Mouse (Mus musculus): ENCODE data around the gene D17H6S53E. TPM values are rescaled to one million over a fixed set of nuclear protein-coding genes. Genes with fewer than 3 reads are reported as not detected.

Gene D17H6S53E
- polyA plus RNA-seq, 1 experiment from 2014 or later = 14.4 TPM

DNA sequence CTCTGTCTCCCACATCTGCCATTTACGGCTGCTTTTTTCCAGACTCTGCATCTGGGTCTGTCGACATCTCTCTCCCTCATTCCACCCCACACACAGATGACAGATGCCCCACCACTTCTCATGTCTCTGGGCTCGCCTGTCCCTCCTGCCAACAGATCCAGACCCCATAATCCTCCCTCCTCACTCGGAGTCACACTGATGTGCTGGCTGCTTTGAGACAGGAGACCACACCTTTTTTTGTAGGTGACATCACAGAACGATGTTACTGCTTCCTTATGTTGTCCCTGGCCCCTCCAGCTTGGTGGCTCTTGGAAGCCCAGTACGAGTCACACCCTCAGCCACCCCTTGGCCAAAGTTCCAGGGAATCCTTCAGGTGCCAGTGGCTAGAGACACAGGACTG lies 45.9 kb upstream of the D17H6S53E start:
- 0 out of 2 replicates have a peak overlapping the region, but pooled peaks have one; percentile 8 for H3K27ac ChIP-seq (replicated peaks)
- H3K4me2 ChIP-seq (replicated peaks; ENCODE audit: low read depth) = peak overlapping the region; percentile 11; the same call in 1 of the 2 replicates
- no peaks in the 10 kb centered on the region for H3K9me3 ChIP-seq (ENCODE audit: control insufficient read depth, low read length)
- no peaks in the 10 kb centered on the region for H3K27me3 ChIP-seq (ENCODE audit: control insufficient read depth, insufficient read depth, low read length)
- no peak for TF ChIP-seq EP300 (optimal IDR thresholded peaks at IDR 0.05)
- no peak for TF ChIP-seq CTCF (IDR thresholded peaks at IDR 0.05; ENCODE audit: low read depth)
- ATAC-seq (ENCODE audit: low FRiP score, low TSS enrichment) = no peak
- no peak overlapping the region for H3K9ac ChIP-seq (ENCODE audit: low read length)
- no peaks in the 10 kb centered on the region; the same call in 1 of the 2 replicates for H3K4me1 ChIP-seq (replicated peaks; ENCODE audit: control insufficient read depth, insufficient read depth)
- DNase-seq (ENCODE audit: low spot score) = no peak
- H3K36me3 ChIP-seq (ENCODE audit: control insufficient read depth, insufficient read depth, low read length) = no peaks in the 10 kb centered on the region
- no peak overlapping the region for H3K4me3 ChIP-seq (ENCODE audit: low read depth, low read length)
- 46% methylated on average over 6 of the region's 6 CpGs for WGBS

DNA sequence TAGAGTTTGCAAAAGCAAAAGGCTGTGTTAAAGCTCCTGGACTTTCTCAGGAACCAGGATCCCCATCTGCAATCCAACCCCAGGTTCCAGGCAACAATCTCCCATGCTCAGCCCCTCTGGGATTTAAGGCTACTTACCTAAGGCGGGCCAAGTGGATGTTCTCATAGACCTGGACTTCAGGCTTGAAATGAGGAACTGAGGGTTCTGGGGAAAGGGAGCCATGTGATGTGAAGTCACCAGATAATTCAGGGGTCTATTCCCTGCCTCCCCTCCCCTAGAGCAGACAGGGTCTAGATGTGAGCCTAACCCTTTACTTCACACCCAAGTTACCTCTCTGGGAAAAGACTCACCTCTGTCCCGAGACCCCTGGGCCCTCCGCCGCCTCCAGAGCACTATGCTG lies 45.5 kb upstream of the D17H6S53E start:
- Histone ChIP-seq H3K27me3 (ENCODE audit: control insufficient read depth, insufficient read depth, low read length) (no peaks in the 10 kb centered on the region), H3K4me3 (ENCODE audit: low read depth, low read length) (no peak overlapping the region), H3K36me3 (ENCODE audit: control insufficient read depth, insufficient read depth, low read length) (no peaks in the 10 kb centered on the region), H3K9ac (ENCODE audit: low read length) (no peak overlapping the region), H3K9me3 (ENCODE audit: control insufficient read depth, low read length) (no peaks in the 10 kb centered on the region), H3K4me1 (replicated peaks; ENCODE audit: control insufficient read depth, insufficient read depth) (no peaks in the 10 kb centered on the region; the same call in 1 of the 2 replicates), H3K4me2 (replicated peaks; ENCODE audit: low read depth) (no peak overlapping the region), H3K27ac (replicated peaks) (no peak overlapping the region)
- ATAC-seq (ENCODE audit: low FRiP score, low TSS enrichment) (no peak), DNase-seq (ENCODE audit: low spot score) (no peak)
- TF ChIP-seq EP300 (optimal IDR thresholded peaks at IDR 0.05) = no peak
- 85% methylated on average over 4 of the region's 4 CpGs for WGBS

- ATAC-seq (ENCODE audit: low FRiP score, low TSS enrichment) = no peak
- Histone ChIP-seq H3K9ac (ENCODE audit: low read length) (no peak overlapping the region), H3K4me1 (replicated peaks; ENCODE audit: control insufficient read depth, insufficient read depth) (no peaks in the 10 kb centered on the region; the same call in 1 of the 2 replicates), H3K27me3 (ENCODE audit: control insufficient read depth, insufficient read depth, low read length) (no peaks in the 10 kb centered on the region), H3K36me3 (ENCODE audit: control insufficient read depth, insufficient read depth, low read length) (no peaks in the 10 kb centered on the region), H3K9me3 (ENCODE audit: control insufficient read depth, low read length) (no peaks in the 10 kb centered on the region), H3K4me3 (ENCODE audit: low read depth, low read length) (no peak overlapping the region), H3K4me2 (replicated peaks; ENCODE audit: low read depth) (no peak overlapping the region), H3K27ac (replicated peaks) (no peak overlapping the region)
- no peak for TF ChIP-seq EP300 (optimal IDR thresholded peaks at IDR 0.05)
- no peak for TF ChIP-seq CTCF (IDR thresholded peaks at IDR 0.05; ENCODE audit: low read depth)
- 87% methylated on average over 16 of the region's 16 CpGs for WGBS
- DNase-seq (ENCODE audit: low spot score) = no peak
Measured at GRCm38 (mm10) chr17:35082841-35083576, 43.2 kb upstream of the D17H6S53E start.

DNA sequence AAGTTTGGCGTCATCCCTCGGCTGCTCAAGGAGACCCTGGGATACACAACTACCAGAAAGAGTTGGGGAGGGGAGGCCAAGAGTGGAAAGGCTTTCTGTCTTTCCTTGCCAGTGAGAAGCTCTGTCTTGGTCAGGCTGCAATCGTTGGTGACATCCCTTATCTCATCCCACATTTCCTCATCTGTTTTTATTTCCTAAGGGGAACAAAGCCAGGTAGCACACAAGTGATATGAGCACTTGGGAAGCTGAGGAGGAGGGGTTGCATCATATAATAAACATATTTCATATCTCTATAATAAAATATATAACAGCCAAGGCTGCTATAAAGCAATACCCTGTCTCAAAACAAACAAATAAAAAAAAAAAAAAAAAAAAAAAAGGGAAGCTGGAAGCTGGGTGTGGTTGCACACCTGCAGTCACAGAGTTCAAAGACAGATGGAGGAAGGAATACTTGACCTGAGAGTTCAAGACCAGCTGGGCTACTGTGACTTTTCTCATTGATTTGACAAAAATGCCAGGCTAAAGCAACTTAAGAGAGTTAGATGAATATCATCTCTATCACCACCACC lies 42.2 kb upstream of the D17H6S53E start:
- DNase-seq (ENCODE audit: low spot score) = no peak
- 78% methylated on average over 3 of the region's 3 CpGs for WGBS
- no peak overlapping the region for H3K9ac ChIP-seq (ENCODE audit: low read length)
- no peaks in the 10 kb centered on the region for H3K36me3 ChIP-seq (ENCODE audit: control insufficient read depth, insufficient read depth, low read length)
- H3K27me3 ChIP-seq (ENCODE audit: control insufficient read depth, insufficient read depth, low read length) = no peaks in the 10 kb centered on the region
- no peak overlapping the region for H3K4me3 ChIP-seq (ENCODE audit: low read depth, low read length)
- ATAC-seq (ENCODE audit: low FRiP score, low TSS enrichment) = no peak
- H3K9me3 ChIP-seq (ENCODE audit: control insufficient read depth, low read length) = no peaks in the 10 kb centered on the region
- no peak overlapping the region for H3K4me2 ChIP-seq (replicated peaks; ENCODE audit: low read depth)
- H3K27ac ChIP-seq (replicated peaks) = no peak overlapping the region
- no peaks in the 10 kb centered on the region; the same call in 1 of the 2 replicates for H3K4me1 ChIP-seq (replicated peaks; ENCODE audit: control insufficient read depth, insufficient read depth)
- TF ChIP-seq EP300 (optimal IDR thresholded peaks at IDR 0.05) = no peak
- TF ChIP-seq CTCF (IDR thresholded peaks at IDR 0.05; ENCODE audit: low read depth) = no peak

DNA sequence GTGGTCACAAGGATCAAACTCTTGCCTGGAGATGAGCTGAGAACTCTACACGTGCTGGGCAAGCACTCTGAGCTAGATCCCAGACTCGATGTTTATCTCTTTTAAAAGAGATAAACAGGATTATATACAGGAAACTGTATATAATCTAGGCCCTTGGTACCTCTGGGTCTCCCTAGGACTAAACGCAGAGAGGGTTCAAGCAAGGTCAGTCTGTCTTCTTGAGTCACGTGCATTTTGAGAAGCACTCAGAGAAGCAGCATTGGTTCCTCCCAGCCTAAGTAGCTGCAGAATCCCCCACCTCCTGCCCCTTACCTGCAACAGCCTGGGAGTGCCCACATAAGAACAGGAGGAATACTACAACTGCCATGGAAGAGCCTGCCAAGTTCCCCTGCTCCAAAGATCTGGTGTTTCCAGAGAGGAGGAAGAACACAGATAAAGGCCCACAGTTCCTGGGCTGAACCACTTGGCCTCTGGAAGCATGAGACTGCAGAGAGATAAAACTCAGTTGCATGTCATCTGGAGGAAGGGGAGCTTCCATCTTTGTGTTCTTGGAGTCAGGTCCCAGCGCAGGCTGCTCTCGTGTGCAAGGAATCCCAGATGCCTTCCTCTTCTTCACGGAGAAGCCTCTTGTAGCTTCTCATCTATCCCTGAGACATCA lies 40.8 kb upstream of the D17H6S53E start, which contains the start of gene Ly6g6f:
Gene Ly6g6f (minus strand): TSS at position 403 of the 658 bp plus-strand sequence.
- ATAC-seq (ENCODE audit: low FRiP score, low TSS enrichment) = no peak
- WGBS = 65% methylated on average over 7 of the region's 7 CpGs

More for the DNA sequence above, 40.8 kb upstream of the D17H6S53E start, which contains the start of gene Ly6g6f:
- no peak within 1 kb of the TSS for H3K9ac ChIP-seq (ENCODE audit: low read length)
- no peaks in the 10 kb centered on the region for H3K9me3 ChIP-seq (ENCODE audit: control insufficient read depth, low read length)
- H3K27me3 ChIP-seq (ENCODE audit: control insufficient read depth, insufficient read depth, low read length) = no peaks in the 10 kb centered on the region
- no peak within 1 kb of the TSS for H3K4me2 ChIP-seq (replicated peaks; ENCODE audit: low read depth)
- DNase-seq (ENCODE audit: low spot score) = no peak
- H3K27ac ChIP-seq (replicated peaks) = no peak within 1 kb of the TSS
- no peak within 1 kb of the TSS for H3K4me3 ChIP-seq (ENCODE audit: low read depth, low read length)
- TF ChIP-seq EP300 (optimal IDR thresholded peaks at IDR 0.05) (no peak), CTCF (IDR thresholded peaks at IDR 0.05; ENCODE audit: low read depth) (no peak)
- H3K36me3 ChIP-seq (ENCODE audit: control insufficient read depth, insufficient read depth, low read length) = no peaks in the 10 kb centered on the region
- H3K4me1 ChIP-seq (replicated peaks; ENCODE audit: control insufficient read depth, insufficient read depth) = peaks cover 2% of the 10 kb centered on the region; the same call in 1 of the 2 replicates

Data from stomach, postnatal 0 days (tissue).